Mouse (Mus musculus): ENCODE data around the gene Clca3a1. TPM values are rescaled to one million over a fixed set of nuclear protein-coding genes. Genes with fewer than 3 reads are reported as not detected.
"Not testable (repeated sequence)": the region's sequence is repeated elsewhere in the genome, so short reads cannot be mapped to it uniquely, and the experiment has no call there.

Gene Clca3a1
- 0.39 and 0.45 TPM in 2 replicates for polyA plus RNA-seq (2015; fragmentation: Nextera tagmentation; extraction: Ambion mirVana)

DNA sequence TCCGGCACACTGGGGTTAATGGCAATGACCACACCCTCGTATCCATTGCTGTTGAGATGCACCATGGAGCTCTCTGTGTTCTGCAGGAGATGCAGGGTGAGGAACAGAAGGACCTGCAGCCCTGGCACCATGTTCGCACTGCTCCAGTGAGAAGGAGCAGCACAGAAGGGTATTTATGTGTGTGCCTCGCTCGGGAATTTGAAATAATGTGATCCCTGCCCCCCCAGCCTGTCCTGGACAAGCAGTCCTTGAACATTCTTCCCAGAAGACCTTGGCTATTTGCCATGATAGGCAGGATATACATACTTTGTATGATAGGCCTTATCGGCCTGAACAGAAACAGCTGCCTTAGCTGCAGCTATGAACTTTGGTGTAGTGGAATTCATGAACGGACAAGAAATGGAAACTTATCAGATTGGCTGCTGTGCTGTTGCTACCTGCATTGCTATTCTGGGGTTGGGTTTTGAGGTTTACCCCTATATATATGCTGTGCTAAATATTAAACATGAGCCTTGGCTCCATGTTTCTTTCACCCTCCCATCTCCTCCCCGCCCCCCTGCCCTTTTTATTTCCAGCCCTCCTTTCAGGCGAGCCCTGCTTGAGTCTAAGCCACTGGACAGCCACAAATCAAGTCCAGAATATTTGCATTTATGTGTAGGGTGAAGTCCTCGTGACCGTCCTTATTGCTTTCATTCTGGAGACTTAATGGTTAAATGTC is at the start of gene Clca3a1:
Gene Clca3a1 (minus strand): TSS at position 386 of the 718 bp plus-strand sequence.
- WGBS: 57% methylated on average over 10 of the region's 11 CpGs
- Histone ChIP-seq H3K4me3 (no peak within 1 kb of the TSS), H3K27ac (replicated peaks) (no peak within 1 kb of the TSS), H3K4me1 (replicated peaks) (no peaks in the 10 kb centered on the region), H3K27me3 (no peaks in the 10 kb centered on the region), H3K9ac (no peak within 1 kb of the TSS), H3K4me2 (no peak within 1 kb of the TSS), H3K36me3 (no peaks in the 10 kb centered on the region), H3K9me3 (no peaks in the 10 kb centered on the region)
- ATAC-seq (ENCODE audit: low read depth): no peak

DNA sequence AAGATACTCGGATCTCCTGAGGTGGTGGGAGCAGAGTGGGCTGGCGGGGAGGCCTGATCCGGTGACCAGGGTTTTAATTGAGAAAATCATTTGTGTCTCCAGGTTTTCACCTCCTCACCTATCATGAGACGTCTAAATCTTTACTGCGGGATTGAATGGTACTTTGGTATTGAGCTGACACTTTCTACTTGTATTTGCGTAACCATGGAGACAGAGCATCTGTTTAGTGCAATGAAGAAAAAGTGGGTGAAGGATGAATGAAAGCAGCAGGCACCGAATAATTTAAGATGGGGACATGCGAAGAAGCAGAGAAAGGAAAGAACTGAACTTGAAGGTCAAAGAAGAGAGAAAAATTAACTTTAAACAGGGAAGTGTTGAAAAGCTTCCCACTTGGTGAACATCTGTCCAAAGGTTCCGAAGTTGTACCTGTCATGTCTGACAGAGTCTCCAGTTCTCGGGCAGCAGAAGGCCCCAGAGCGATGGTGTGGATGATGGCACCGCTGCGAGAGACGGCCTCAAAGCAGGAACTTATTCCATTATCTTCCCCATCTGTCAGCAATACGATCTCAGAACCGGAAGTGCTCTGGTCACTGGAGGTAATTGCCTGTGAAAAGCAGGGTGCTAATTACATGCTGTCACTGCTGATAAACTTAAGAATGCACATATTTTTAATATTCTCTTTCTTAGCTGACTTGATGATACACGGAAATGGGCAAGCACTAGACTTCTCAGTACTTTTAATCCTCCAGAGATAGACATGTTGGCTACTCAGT is 47.6 kb upstream of the Clca3a1 start:
- H3K4me2 ChIP-seq; H3K9ac ChIP-seq; H3K9me3 ChIP-seq; H3K27me3 ChIP-seq; H3K27ac ChIP-seq (replicated peaks); H3K4me1 ChIP-seq (replicated peaks); H3K4me3 ChIP-seq; H3K36me3 ChIP-seq; ATAC-seq (ENCODE audit: low read depth): not testable (repeated sequence)
- WGBS: 55% methylated on average over 16 of the region's 17 CpGs

DNA sequence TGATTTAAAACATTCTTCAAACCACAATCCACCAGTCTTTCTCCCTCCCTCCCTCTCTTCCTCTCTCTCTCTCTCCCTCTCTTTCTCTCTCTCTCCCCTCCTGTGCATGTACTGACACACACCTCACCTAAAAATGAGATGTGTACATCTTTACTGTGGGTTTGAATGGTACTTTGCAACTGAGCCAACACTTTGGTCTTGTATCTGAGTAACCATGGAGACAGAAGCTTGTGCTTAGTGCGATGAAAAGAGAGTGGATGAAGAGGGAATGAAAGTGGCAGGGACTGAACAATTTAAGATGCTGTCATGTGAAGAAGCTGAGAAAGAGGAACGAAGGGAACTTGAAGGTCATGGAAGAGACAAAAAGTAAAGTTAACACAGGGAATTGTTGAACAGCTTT is 45.8 kb upstream of the Clca3a1 start:
- 70% methylated on average over 2 of the region's 2 CpGs for WGBS
- not testable (repeated sequence) for ATAC-seq (ENCODE audit: low read depth)

DNA sequence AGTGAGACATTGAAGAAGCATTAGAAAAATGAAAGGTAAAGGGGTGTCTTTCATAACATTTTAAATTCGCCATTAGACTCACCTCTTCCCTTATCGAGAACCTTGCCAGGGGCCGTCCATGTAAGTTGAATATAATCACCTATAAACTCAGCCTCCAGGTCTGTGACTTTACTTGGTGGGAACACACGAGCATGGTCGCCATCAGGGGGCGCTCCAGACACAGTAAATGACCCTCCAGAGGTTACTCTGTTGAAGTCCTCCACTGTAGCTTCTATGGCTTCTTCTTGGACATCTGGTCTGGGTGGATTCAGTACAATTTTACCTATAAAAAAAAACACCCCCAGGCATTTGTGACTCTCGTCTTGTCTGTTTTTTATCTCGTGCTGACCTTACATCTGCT is 41.1 kb upstream of the Clca3a1 start:
- 38% methylated on average over 8 of the region's 8 CpGs for WGBS
- Histone ChIP-seq H3K4me2 (no peak overlapping the region), H3K9me3 (no peaks in the 10 kb centered on the region), H3K36me3 (no peaks in the 10 kb centered on the region), H3K9ac (no peak overlapping the region), H3K27me3 (no peaks in the 10 kb centered on the region), H3K4me1 (replicated peaks) (no peaks in the 10 kb centered on the region), H3K4me3 (no peak overlapping the region), H3K27ac (replicated peaks) (no peak overlapping the region)
- no peak for ATAC-seq (ENCODE audit: low read depth)

More for the DNA sequence above, 45.8 kb upstream of the Clca3a1 start:
- H3K4me1 ChIP-seq (replicated peaks); H3K36me3 ChIP-seq; H3K4me3 ChIP-seq; H3K27ac ChIP-seq (replicated peaks); H3K9ac ChIP-seq; H3K4me2 ChIP-seq; H3K9me3 ChIP-seq; H3K27me3 ChIP-seq: not testable (repeated sequence)

DNA sequence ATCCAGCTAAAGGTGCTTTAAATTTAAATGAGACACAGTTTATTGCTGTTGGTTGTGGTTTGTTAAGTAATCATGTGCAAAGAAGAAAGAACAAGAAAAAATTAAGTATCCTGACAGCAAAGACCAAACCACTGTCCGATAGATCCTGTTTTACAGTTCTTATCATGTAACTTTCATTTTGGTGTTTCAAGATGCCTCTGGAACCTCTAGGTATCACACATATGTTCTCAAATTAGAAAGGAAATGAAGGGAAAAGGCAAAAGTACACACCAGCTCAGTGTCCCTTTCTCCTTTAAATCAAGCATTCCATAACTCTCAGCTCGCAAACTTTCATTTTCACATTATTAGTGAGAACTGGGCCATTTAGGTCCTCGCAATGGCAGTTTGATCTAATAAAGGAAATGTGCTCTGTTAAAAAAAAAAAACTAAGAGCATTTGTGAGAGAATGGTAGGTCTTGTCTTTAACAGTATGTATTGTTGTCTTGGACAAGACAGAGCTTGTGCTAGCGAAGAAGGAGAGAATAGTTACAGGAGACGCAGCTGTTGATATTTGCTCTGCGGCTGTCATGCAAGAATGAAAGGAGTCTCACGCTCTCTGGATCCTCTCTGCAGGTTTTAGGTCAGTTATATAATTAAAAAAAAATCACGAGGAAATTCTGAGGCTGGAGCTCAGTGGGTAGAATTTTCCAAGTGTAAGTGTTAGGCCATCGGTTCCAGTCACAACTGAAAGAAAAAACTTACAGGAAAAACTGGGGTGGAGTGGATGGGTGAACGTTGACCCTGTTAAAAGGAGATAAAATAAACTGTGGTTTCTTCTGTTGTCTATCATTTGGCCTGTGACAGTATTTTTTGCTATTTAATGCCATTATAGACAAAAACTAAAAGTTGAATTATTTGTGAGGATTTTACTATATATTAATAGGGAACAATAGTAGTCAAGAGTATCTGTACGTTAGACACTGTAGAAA is 24.7 kb upstream of the Clca3a1 start:
- Histone ChIP-seq H3K4me2 (no peak overlapping the region), H3K36me3 (no peaks in the 10 kb centered on the region), H3K9ac (no peak overlapping the region), H3K27ac (replicated peaks) (no peak overlapping the region), H3K27me3 (no peaks in the 10 kb centered on the region), H3K9me3 (no peaks in the 10 kb centered on the region), H3K4me3 (no peak overlapping the region), H3K4me1 (replicated peaks) (no peaks in the 10 kb centered on the region)
- 79% methylated on average over 11 of the region's 11 CpGs for WGBS
- ATAC-seq (ENCODE audit: low read depth): no peak

DNA sequence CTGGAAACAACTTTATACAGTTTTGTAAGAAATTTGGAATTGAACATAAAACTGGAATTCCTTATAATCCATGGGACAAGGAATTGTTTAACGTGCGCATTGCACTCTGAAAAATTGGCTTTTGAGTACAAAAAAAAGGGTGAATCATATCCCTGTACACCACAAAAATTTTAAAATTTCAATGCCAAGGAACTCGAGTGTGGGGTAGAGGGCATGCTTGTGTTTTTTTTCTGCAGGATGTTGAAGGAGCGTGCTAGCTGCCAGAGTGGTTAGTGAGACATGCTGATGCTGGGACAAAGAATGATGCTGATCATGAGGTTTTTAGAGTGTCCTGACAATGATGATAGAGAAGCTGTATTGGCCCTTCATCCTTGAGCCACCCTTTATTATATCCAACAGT is 4.4 kb upstream of the Clca3a1 start:
- no peak overlapping the region for H3K27ac ChIP-seq (replicated peaks)
- H3K9me3 ChIP-seq: no peaks in the 10 kb centered on the region
- no peaks in the 10 kb centered on the region for H3K4me1 ChIP-seq (replicated peaks)
- WGBS: 91% methylated on average over 4 of the region's 4 CpGs
- no peak overlapping the region for H3K4me3 ChIP-seq
- no peak for ATAC-seq (ENCODE audit: low read depth)
- no peaks in the 10 kb centered on the region for H3K36me3 ChIP-seq
- H3K4me2 ChIP-seq: no peak overlapping the region
- no peak overlapping the region for H3K9ac ChIP-seq
- H3K27me3 ChIP-seq: no peaks in the 10 kb centered on the region

DNA sequence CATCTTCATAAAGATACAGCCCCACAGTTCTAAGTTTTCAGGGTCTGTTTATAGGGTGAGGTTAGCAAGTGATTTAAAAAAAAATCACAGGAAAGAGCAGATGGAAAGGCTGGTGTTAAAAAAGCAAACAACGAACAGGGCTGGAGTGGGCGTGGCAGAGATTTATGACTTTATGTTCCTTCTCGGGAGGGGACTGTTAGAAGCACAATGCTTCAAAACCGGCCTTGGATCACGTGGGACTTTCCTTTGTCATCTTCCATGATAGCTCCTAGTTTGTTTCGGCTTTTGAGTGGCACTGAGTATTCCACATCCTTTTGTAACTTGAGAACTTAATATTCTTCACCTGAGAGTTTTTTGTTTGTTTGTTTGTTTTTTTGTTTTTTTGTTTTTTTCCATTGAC is 677 bp upstream of the Clca3a1 start:
- WGBS: 8% methylated on average over 6 of the region's 6 CpGs
- Histone ChIP-seq H3K27ac (replicated peaks) (no peak overlapping the region), H3K9me3 (no peaks in the 10 kb centered on the region), H3K4me3 (no peak overlapping the region), H3K4me1 (replicated peaks) (no peaks in the 10 kb centered on the region), H3K27me3 (no peaks in the 10 kb centered on the region), H3K9ac (no peak overlapping the region), H3K4me2 (no peak overlapping the region), H3K36me3 (no peaks in the 10 kb centered on the region)
- no peak for ATAC-seq (ENCODE audit: low read depth)

DNA sequence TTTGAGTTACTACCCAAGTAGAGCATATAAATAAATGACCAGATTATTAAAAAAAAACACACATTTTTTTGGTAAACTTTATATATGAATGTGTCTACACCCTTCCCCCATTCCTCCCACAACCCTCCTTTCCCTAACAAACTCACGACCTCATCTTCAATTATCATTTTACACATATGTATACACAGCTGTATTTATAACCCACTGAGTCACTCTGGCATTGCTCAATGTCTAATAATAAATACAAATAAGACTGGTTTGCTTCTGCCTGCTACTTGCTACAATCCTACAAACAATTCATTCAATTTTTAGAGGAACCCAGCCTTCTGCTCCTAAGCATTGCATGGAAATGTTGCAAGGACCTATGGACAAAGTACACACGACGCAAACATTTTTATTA is 1.1 kb downstream of the Clca3a1 start:
- Histone ChIP-seq H3K4me3 (no peak overlapping the region), H3K9ac (no peak overlapping the region), H3K27ac (replicated peaks) (no peak overlapping the region), H3K4me1 (replicated peaks) (no peaks in the 10 kb centered on the region), H3K4me2 (no peak overlapping the region), H3K36me3 (no peaks in the 10 kb centered on the region), H3K27me3 (no peaks in the 10 kb centered on the region), H3K9me3 (no peaks in the 10 kb centered on the region)
- ATAC-seq (ENCODE audit: low read depth): no peak
- 91% methylated on average over 3 of the region's 3 CpGs for WGBS

DNA sequence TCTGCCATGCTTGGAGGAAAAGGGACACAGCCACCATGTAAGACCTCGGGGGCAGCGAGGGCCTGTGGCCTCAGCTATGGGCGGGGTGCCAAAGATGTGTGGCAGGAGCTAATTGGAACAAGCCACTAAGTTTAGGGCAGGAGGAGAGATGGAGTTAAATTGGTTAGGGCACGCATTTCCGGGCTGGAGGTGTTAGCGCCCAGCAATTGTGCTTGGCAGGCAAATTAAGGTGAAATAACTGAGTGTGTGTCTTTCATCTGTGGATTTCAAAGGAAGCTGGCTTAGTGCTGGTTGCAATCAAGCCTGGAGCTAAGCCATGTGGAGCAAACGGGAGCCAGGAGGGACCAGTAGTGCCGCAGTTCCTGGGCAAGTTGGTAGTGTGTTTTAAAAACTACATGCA is 4.7 kb downstream of the Clca3a1 start:
- not testable (repeated sequence) for H3K36me3 ChIP-seq; H3K9ac ChIP-seq; H3K4me2 ChIP-seq; H3K4me1 ChIP-seq (replicated peaks); H3K27me3 ChIP-seq; ATAC-seq (ENCODE audit: low read depth); H3K27ac ChIP-seq (replicated peaks); H3K9me3 ChIP-seq; H3K4me3 ChIP-seq
- WGBS: 88% methylated on average over 8 of the region's 8 CpGs

DNA sequence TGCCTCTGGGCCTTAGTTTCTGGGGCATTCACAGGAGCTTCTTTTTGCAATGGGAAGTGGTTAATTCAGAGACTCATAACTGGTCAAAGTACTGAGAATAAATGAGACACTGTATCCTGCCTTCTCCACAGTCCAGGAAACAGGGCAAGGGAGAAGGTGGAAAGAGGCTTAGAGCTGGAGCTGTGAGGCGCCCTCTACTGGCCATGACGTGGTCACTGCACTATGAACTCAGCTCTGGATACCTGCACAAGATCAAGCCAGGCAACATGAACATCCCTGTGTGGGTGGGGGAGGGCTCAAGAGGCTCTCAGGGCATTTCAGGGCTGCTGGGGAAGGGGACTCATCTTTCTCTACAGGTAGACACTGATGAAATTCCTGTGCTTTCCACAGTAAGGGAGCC is 7.7 kb downstream of the Clca3a1 start:
- ATAC-seq (ENCODE audit: low read depth): no peak
- H3K9me3 ChIP-seq: no peaks in the 10 kb centered on the region
- 10% methylated on average over 2 of the region's 2 CpGs for WGBS

DNA sequence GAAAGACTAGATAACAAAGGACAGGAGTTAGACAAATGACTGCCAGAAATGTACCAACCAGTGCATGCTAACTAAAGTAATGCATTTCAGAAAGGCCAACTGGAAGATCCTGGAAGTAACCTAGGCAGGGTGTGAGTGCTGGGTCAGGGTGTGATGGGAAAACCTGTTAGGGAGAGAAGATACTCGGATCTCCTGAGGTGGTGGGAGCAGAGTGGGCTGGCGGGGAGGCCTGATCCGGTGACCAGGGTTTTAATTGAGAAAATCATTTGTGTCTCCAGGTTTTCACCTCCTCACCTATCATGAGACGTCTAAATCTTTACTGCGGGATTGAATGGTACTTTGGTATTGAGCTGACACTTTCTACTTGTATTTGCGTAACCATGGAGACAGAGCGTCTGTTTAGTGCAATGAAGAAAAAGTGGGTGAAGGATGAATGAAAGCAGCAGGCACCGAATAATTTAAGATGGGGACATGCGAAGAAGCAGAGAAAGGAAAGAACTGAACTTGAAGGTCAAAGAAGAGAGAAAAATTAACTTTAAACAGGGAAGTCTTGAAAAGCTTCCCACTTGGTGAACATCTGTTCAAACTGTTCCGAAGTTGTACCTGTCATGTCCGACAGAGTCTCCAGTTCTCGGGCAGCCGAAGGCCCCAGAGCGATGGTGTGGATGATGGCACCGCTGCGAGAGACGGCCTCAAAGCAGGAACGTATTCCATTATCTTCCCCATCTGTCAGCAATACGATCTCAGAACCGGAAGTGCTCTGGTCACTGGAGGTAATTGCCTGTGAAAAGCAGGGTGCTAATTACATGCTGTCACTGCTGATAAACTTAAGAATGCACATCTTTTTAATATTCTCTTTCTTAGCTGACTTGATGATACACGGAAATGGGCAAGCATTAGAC is 11.5 kb downstream of the Clca3a1 start:
- not testable (repeated sequence) for H3K9ac ChIP-seq; H3K27me3 ChIP-seq; H3K36me3 ChIP-seq; H3K4me1 ChIP-seq (replicated peaks); H3K27ac ChIP-seq (replicated peaks); H3K9me3 ChIP-seq; H3K4me3 ChIP-seq
- 0 out of 2 replicates have a peak, but pooled peaks have one; percentile 47 for ATAC-seq (ENCODE audit: low read depth)
- H3K4me2 ChIP-seq: 0 out of 2 replicates have a peak overlapping the region, but pooled peaks have one; percentile 11
- WGBS: 35% methylated on average over 19 of the region's 21 CpGs

More for the DNA sequence above, 7.7 kb downstream of the Clca3a1 start:
- no peak overlapping the region for H3K4me2 ChIP-seq
- no peaks in the 10 kb centered on the region for H3K27me3 ChIP-seq
- no peaks in the 10 kb centered on the region for H3K36me3 ChIP-seq
- no peak overlapping the region for H3K4me3 ChIP-seq
- no peak overlapping the region for H3K27ac ChIP-seq (replicated peaks)
- no peaks in the 10 kb centered on the region for H3K4me1 ChIP-seq (replicated peaks)
- no peak overlapping the region for H3K9ac ChIP-seq

Measured in neural tube, embryonic 13.5 days (tissue).